Mouse (Mus musculus) cerebellum, adult 8-10 months (tissue): ENCODE results near the gene Nfam1.
"Not testable (repeated sequence)": the region's sequence is repeated elsewhere in the genome, so short reads cannot be mapped to it uniquely, and the experiment has no call there.

Experiments used
- DNase-seq: peaks from one replicate; pipeline ENCODE4 v3.0.0; 2022

Nfam1 gene

DNA sequence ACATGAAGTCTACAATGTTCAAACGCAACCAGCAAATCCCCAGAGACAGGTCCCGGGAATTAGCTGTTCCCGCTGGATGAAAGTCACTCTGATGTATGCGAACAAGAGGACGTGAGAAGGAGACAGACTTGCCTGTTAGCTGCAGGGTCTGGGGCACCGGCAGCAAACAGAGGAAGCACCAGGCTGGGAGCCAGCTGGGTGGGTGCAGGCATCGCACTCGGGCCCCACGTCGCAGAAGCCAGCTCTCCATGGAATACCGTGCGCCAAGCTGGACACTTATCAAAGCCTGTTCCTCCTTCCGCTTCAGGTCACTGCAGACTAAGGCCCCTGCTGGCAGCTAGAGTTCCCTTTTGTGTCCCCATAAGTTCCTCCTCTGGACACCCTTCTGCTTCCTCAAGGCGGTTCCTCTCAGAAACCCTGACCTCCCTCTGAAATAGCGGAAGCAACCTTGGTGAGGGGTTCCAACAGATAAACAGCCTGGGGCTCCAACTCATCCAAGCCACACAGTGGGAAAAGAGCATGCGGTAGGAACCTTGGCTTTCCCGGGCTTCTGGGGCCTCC, at the start of gene Nfam1:
TSS of gene Nfam1 (minus strand) at position 326 of the 561 bp plus-strand sequence.
- DNase-seq: no peak

DNA sequence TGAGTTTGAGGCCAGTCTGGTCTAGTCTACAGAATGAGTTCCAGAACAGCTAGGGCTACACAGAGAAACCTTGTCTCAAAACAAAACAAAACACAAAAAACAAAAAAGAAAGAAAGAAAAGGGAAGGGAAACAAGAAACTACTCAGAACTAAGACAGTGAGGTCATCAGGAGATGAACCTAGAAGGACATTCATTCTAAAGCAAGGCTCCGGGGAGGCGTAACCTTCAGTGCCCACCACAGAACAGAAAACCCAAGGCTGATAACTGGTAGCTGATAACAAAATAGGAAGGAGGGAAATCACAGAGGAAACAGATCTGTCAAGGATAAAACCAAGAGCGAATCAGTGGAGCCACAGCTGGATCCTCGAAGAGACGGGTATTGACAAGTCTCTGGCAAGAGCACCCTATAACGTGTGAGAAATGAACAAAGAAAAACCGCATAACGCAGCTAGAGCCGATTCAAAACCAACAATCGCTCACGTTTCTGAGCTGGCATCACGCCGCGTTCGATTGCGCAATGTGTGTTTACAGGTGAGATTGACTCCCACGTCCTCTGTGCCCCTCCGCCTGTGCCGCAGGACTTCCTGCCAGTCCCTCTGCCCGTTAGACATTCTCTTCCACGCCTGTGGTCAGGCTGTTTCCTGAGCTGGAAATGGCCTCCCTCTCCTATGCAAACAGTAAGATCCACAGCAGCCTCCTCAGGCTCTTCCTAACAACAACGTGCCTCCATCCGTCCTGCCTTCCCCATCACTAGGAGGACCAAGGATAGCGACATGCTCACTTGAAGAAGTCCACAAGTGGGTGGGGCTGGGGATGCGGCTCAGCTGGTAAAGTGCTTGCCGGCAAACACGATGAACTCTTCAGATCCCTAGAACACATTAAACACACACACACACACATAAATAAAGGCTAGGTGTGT, 42.8 kb upstream of the Nfam1 start:
- no peak for DNase-seq

- DNase-seq: no peak
Observed at GRCm38 (mm10) chr15:83074179-83074578, 41.1 kb upstream of the Nfam1 start.

DNA sequence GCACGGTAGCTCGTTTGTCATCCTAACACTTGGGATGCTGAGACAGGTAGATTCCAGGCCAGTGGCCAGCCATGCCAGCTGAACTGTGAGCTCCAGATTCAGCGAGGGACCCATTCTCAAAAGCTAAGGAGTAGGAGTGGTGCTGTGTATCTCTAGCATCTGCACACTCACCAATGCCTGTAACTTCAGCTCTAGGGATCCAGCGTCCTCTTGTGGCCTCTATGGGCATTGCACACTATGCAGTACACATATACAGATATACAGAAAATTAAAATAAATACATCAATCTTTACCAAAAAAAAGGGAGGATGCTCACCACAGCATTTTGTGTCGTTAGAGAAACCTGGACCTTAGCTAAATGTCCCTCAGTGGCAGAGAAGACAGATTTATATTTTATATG, 38.6 kb upstream of the Nfam1 start:
- no peak for DNase-seq

DNA sequence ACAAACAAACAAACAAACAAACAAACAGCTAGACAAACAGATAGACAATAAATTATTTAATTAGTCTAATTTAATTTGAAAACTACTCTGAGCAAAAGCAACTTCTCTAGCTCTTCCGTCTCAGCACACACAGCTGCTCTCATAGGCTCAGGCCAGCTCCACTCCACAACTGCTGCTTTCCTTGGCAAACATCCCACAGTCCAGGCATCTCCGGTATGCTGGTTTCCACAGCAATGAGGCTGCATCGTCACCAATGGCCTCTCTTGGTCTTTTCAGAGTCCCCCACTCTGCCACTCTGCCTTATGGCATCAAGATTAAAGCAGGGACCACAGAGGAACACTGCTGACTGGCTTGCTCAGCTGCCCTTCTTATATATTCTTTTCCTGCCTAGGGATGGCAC, 37.8 kb upstream of the Nfam1 start:
- no peak for DNase-seq

GRCm38 (mm10) chr15:83068270-83068669, 35.2 kb upstream of the Nfam1 start:
- DNase-seq: no peak

DNA sequence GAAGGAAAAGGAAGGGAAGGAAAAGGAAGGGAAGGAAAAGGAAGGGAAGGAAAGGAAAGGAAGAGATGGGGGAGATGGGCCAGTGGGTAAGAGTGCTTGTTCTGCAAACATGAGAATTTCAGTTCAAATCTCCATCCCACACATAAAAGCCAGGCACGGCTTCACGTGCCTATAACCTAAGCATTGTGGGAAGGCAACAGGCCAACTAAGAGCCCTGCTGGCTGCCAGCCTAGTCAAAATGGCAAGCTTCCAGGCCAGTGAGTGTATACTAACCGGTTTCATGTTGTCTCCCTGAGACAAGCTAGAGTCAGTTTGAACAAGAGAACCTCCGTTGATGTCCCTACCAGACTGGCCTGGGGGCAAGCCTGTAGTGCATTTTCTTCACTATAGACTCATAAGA, 32.4 kb upstream of the Nfam1 start:
- peak; percentile 13 for DNase-seq

DNA sequence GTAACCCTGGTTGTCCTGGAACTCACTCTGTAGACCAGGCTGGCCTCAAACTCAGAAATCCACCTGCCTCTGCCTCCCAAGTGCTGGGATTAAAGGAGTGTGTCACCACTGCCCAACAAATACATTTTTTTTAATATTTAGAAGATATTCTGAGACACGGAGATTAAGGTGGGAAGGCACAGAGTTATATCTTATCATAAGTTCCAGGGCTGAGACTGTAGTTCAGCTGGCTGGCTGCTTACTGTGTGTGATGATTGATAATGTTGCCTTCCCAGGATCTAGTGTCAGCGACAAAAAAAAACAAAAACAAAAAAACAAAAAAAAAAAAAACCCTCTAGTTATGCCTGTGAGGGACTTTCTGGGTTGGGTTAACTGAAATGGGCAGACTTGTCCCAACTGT, 29.5 kb upstream of the Nfam1 start:
- DNase-seq: not testable (repeated sequence)

DNA sequence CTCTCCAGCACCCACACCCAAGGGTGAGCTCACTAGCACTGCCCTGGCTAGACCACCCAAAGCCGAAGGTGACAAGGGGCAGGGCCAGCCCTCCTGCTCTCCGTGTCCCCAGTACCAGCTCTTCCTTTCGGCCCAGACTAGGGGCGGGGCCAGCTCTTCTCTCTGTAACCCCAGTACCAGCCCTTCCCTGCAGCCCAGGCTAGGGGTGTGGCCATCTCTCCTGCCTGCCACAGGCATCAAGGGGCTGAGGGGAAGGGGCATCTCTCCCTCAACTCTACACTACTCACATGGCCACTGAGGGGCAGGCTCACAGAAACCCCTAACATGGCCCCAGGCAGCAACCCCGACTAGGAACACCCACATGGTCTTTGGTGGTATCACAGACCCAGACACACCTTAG, 28.6 kb upstream of the Nfam1 start:
- no peak for DNase-seq

DNA sequence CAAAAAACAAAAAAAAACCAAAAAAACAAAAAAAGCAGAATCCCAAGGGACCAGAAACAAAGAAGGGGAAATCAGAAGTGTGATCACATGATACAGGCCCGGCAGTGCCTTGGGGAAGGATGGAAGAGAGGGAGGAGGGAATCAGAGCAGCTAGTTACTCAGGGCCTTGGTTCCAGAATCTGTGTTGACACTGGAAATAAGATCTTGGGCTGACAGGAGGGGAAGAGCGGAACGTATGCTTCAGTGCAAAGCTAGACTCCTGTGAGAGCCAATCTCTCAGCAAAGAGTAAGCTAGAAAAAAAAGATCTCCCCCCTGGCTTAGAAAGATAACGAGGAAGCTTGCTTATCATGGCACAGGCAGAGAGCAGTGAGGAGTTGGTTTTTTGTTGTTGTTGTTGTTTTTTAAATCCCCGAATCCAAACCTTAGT, 26.1 kb upstream of the Nfam1 start:
- DNase-seq: no peak

- no peak for DNase-seq
Observed at GRCm38 (mm10) chr15:83057533-83057932, 24.4 kb upstream of the Nfam1 start.

DNA sequence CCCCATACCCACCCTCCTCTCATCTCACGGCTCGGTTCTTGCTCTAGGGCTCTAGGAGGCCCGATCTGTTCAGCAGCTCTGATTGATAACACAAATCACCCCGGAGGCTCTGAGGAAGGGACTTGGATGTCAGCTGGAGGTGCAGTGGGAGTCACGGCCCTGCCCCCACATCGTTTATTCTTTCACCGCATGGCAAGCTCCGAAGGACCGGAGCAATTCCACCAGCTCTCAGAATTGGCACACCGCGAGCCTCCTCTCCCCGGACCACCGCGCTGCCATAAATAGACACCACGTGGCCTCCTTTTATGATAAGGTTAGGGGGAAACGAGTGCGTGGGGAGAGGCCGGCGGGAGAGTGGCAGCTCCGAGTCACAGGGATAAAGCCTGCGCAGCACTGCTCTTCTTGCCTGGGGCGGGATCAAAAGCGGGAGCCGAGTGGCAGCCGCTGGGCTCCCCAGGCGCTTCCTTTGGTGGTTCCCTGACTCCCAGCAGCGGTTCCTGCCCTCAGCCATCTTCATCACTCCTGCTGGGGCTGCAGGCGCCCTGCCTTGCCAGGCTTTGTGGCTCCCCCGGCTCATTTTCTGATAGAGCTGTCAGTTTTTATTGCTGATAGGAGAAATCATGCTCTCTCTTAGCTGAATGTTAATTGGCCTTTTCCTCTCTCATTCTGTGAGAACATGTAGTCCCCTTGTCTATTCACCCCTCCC, 23.4 kb upstream of the Nfam1 start:
- DNase-seq: no peak

GRCm38 (mm10) chr15:83055569-83055968, 22.5 kb upstream of the Nfam1 start:
- DNase-seq: no peak

GRCm38 (mm10) chr15:83053261-83053660, 20.2 kb upstream of the Nfam1 start:
- DNase-seq: no peak

GRCm38 (mm10) chr15:83052341-83053104, 19.4 kb upstream of the Nfam1 start:
- no peak for DNase-seq

DNA sequence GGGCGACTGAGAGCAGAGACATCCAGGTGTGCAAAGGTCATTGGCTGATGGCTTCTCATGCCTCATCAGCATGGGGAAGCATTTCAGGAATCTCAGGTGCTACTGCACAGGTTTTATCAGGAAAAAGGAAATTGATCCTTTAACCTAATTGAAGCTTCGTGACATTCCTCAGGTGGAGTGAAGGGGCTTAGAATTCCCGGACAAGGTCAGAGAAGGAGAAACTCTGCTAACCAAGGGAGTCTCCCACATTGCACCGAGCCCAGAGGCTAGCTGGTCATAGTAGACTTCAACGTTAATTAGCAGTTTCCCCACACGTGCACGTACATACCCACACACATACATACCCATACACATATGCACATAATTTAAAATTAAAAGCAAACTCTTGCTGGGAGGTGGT, 13.6 kb upstream of the Nfam1 start:
- no peak for DNase-seq

- no peak for DNase-seq
Observed at GRCm38 (mm10) chr15:83046308-83046707, 13.2 kb upstream of the Nfam1 start.

DNA sequence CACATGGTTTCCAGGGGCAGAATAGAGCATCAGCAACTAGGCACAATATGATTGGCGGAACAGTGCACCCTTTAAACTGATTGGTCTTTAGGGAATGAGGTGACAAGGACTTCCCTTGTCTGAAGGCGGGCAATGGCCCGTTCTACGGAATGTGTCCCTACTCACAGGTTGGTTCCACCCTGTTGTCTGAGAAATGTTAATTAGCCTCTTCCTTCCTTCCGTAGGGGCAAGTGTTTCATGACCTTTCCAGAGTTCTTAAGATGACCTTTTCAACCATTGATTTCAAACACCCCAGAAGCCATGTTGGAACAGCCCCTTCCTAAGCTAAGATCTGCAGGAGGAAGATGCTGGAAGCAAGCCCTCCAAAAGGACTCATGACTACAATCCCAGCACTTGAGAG, 12.5 kb upstream of the Nfam1 start:
- DNase-seq: not testable (repeated sequence)

- no peak for DNase-seq
Observed at GRCm38 (mm10) chr15:83043362-83043708, 10.2 kb upstream of the Nfam1 start.

DNA sequence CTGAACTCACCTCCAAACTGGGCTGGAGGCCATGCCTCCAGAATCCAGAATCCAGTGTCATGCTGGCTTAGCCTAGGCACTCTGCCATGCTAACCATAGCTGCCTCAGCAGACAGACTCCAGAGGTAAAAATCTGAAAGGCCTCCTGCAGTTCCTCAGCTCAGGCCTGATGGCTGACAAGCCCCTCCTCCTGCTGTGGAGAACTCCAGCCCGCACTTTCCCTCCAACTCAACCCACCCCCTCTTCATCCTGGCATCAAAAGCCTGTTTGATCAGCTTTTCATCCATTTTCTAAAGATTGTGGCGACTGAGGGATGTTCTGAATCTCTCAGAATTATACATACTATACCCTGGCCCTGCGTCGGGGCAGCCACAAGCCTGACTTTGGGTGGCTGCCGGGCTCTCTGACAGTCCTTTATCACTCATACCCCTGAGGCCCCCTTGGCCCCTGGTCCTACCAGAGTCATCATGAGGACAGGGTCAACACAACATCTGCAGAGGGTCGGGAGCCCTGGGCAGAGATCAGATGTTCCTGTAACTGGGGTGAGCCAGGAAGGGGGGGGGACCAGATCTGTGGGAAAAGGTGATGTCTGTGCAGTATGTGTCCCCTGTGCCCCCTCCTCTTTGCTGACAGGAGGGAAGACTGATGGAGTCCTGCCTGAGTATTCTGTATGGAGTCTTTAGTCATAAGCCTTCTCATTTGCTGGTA, 9.7 kb upstream of the Nfam1 start:
- DNase-seq: no peak

GRCm38 (mm10) chr15:83040156-83040555, 7.0 kb upstream of the Nfam1 start:
- DNase-seq: no peak

GRCm38 (mm10) chr15:83038812-83039211, 5.7 kb upstream of the Nfam1 start:
- DNase-seq: no peak
